Mouse (Mus musculus) kidney, postnatal 10 days (tissue): ENCODE measurements around the gene Afg1l.

Experiments used
- DNase-seq: peaks from one replicate; pipeline ENCODE4 v3.0.0; 2021; ENCODE audit warnings: mixed read lengths

Gene Afg1l

GRCm38 (mm10) chr10:42293877-42294276 lies 184.5 kb downstream of the Afg1l start:
- DNase-seq, result no peak

GRCm38 (mm10) chr10:42291360-42291759 lies 187.0 kb downstream of the Afg1l start:
- peak; percentile 80 for DNase-seq

GRCm38 (mm10) chr10:42287666-42288065 lies 190.7 kb downstream of the Afg1l start:
- DNase-seq, result no peak

GRCm38 (mm10) chr10:42278307-42278850 lies 200.0 kb downstream of the Afg1l start:
- DNase-seq, result no peak

- peak; percentile 99 for DNase-seq
Measured at GRCm38 (mm10) chr10:42277476-42278306, 200.7 kb downstream of the Afg1l start.

GRCm38 (mm10) chr10:42276507-42277345 lies 201.6 kb downstream of the Afg1l start, which contains the start of gene Foxo3:
Foxo3 (minus strand) TSS chr10:42276755.
- peak; percentile 94 for DNase-seq

GRCm38 (mm10) chr10:42275871-42276501 lies 202.4 kb downstream of the Afg1l start:
- no peak for DNase-seq

- DNase-seq, result peak; percentile 76
Measured at GRCm38 (mm10) chr10:42275401-42275870, 202.9 kb downstream of the Afg1l start.

- peak; percentile 61 for DNase-seq
Measured at GRCm38 (mm10) chr10:42274712-42275400, 203.5 kb downstream of the Afg1l start.

GRCm38 (mm10) chr10:42273760-42274691 lies 204.3 kb downstream of the Afg1l start:
- peak; percentile 64 for DNase-seq

- DNase-seq, result no peak
Measured at GRCm38 (mm10) chr10:42273403-42273759, 205.0 kb downstream of the Afg1l start.

- DNase-seq, result no peak
Measured at GRCm38 (mm10) chr10:42271454-42272230, 206.7 kb downstream of the Afg1l start.

- DNase-seq, result peak; percentile 49
Measured at GRCm38 (mm10) chr10:42270277-42271083, 207.9 kb downstream of the Afg1l start.

- DNase-seq, result no peak
Measured at GRCm38 (mm10) chr10:42269281-42270025, 208.9 kb downstream of the Afg1l start.

GRCm38 (mm10) chr10:42267811-42268545 lies 210.4 kb downstream of the Afg1l start:
- no peak for DNase-seq

GRCm38 (mm10) chr10:42265021-42265689 lies 213.2 kb downstream of the Afg1l start:
- DNase-seq, result no peak

GRCm38 (mm10) chr10:42264195-42264594 lies 214.2 kb downstream of the Afg1l start:
- DNase-seq, result no peak
